Comparison of ENCODE assay signal across 8 mouse cellular contexts in genomic region chr8:106573168-106573567, GRCm38 (mm10). TPM values are rescaled to one million over a fixed set of nuclear protein-coding genes. Genes with fewer than 3 reads are reported as not detected.
DNase-seq lines count a peak whose midpoint lies in the region; ATAC-seq and TF ChIP-seq lines count a peak whose summit lies in the region.
"Not testable (repeated sequence)": the region's sequence is repeated elsewhere in the genome, so short reads cannot be mapped to it uniquely, and the experiment has no call there.

Gene Gm10073, minus strand, starts transcription at chr8:106573461.

- H3K79me2 ChIP-seq in C2C12 (ENCODE audit: control insufficient read depth, insufficient read depth) = not testable (repeated sequence)

- not testable (repeated sequence) for H3K4me3 ChIP-seq in C2C12 (ENCODE audit: insufficient read depth, poor library complexity, severe bottlenecking); intestine, postnatal 0 days (ENCODE audit: low read depth, low read length); left cerebral cortex, adult 2 months; lung, adult 2 months (replicated peaks; ENCODE audit: extremely low read depth, low read depth, low read length)
- peak within 1 kb of the TSS; percentile 9; the same call in 1 of the 2 replicates for H3K4me3 ChIP-seq in heart, embryonic 13.5 days
- H3K4me3 ChIP-seq in small intestine, adult 2 months (ENCODE audit: low read depth, low read length) = peak within 1 kb of the TSS; percentile 39

- H3K36me3 ChIP-seq in C2C12 (ENCODE audit: control insufficient read depth, insufficient read depth); heart, embryonic 13.5 days; intestine, postnatal 0 days (ENCODE audit: control insufficient read depth, insufficient read depth); small intestine, adult 2 months (ENCODE audit: control insufficient read depth, insufficient read depth, low read length): not testable (repeated sequence)

- WGBS in heart, embryonic 13.5 days = 22% methylated on average over 20 of the region's 20 CpGs
- WGBS in intestine, postnatal 0 days = 15% methylated on average over 18 of the region's 20 CpGs
- 38% methylated on average over 20 of the region's 20 CpGs for WGBS in lung, adult 2 months
- 18% methylated on average over 20 of the region's 20 CpGs for WGBS in small intestine, adult 2 months

- peak within 1 kb of the TSS; percentile 50 for H3K4me2 ChIP-seq in heart, embryonic 13.5 days
- H3K4me2 ChIP-seq in intestine, postnatal 0 days (replicated peaks; ENCODE audit: low read depth) = peak within 1 kb of the TSS; percentile 46

- not testable (repeated sequence) for H3K9ac ChIP-seq in heart, embryonic 13.5 days; intestine, postnatal 0 days (ENCODE audit: low read depth, low read length)

- not testable (repeated sequence) for TF ChIP-seq CTCF in C2C12 (IDR thresholded peaks at IDR 0.05; ENCODE audit: control insufficient read depth, insufficient read depth, insufficient read length); intestine, postnatal 0 days (IDR thresholded peaks at IDR 0.05; ENCODE audit: low read depth); left cerebral cortex, adult 2 months (IDR thresholded peaks at IDR 0.05); lung, adult 2 months (IDR thresholded peaks at IDR 0.05; ENCODE audit: insufficient read depth, low read length)
- TF ChIP-seq CTCF in small intestine, adult 2 months (IDR thresholded peaks at IDR 0.05; ENCODE audit: extremely low read depth, insufficient read length, insufficient replicate concordance, low read depth, low read length) = 0 out of 2 replicates have a peak, but pooled peaks have one; percentile 7

- H3K79me3 ChIP-seq in C2C12 (ENCODE audit: low read depth) = not testable (repeated sequence)

- not testable (repeated sequence) for ATAC-seq in heart, embryonic 13.5 days (ENCODE audit: extremely low read depth, insufficient number of reproducible peaks, low FRiP score, low TSS enrichment); intestine, postnatal 0 days

- intact Hi-C loops in left cerebral cortex, adult 2 months (cut with DNase I) = not testable (repeated sequence)

- not testable (repeated sequence) for H3K9me3 ChIP-seq in heart, embryonic 13.5 days; intestine, postnatal 0 days (ENCODE audit: control insufficient read depth)

- not testable (repeated sequence) for DNase-seq in adrenal gland, postnatal 25 days; gastrocnemius, adult 18-20 months (ENCODE audit: low spot score); left cerebral cortex, adult 2 months (ENCODE audit: extremely low spot score in 1 of 2, low spot score in 2 of 2); lung, adult 2 months

- H3K27ac ChIP-seq in heart, embryonic 13.5 days (replicated peaks); left cerebral cortex, adult 2 months: not testable (repeated sequence)
- H3K27ac ChIP-seq in intestine, postnatal 0 days (ENCODE audit: low read depth, low read length) = peak within 1 kb of the TSS; percentile 76
- H3K27ac ChIP-seq in small intestine, adult 2 months (ENCODE audit: insufficient read depth, low read depth, low read length) = peak within 1 kb of the TSS; percentile 88

- H3K27me3 ChIP-seq in C2C12 (ENCODE audit: control insufficient read depth, insufficient read depth, insufficient read length); heart, embryonic 13.5 days (replicated peaks); intestine, postnatal 0 days (replicated peaks; ENCODE audit: control insufficient read depth, insufficient read depth, low read length); small intestine, adult 2 months (ENCODE audit: control insufficient read depth, insufficient read depth, low read length): not testable (repeated sequence)

- TF ChIP-seq POLR2A in lung, adult 2 months (IDR thresholded peaks at IDR 0.05; ENCODE audit: borderline replicate concordance, extremely low read depth, low read depth, low read length); small intestine, adult 2 months (IDR thresholded peaks at IDR 0.05; ENCODE audit: low read depth, low read length): not testable (repeated sequence)

- H3K4me1 ChIP-seq in heart, embryonic 13.5 days = peaks cover 17% of the 10 kb centered on the region
- not testable (repeated sequence) for H3K4me1 ChIP-seq in intestine, postnatal 0 days (replicated peaks; ENCODE audit: control insufficient read depth, insufficient read depth, low read length); lung, adult 2 months (ENCODE audit: control insufficient read depth, insufficient read depth, low read length)
- H3K4me1 ChIP-seq in small intestine, adult 2 months (ENCODE audit: control insufficient read depth, insufficient read depth, insufficient read length, low read length) = peaks cover 20% of the 10 kb centered on the region; the same call in 1 of the 2 replicates

- not testable (repeated sequence) for H3ac ChIP-seq in C2C12 (ENCODE audit: control insufficient read depth, insufficient read length, low read depth)

RNA-seq across cellular contexts. Expression of gene Gm10073, which starts in this region (rescaled TPM):
- polyA plus RNA-seq in C2C12 (2012; fragmentation: generic; extraction: Trizol) = 107 TPM
- 101 and 113 TPM in 2 replicates for total RNA-seq in adrenal gland, postnatal 25 days (2021)
- 100 to 1,000 TPM in 1 of 2 experiments, 10 to 100 TPM in 1; 91.6 to 114 TPM for total RNA-seq in gastrocnemius, adult 18-20 months (2021)
- 6.0 and 11.9 TPM in 2 replicates for polyA plus RNA-seq in heart, embryonic 13.5 days (2015; fragmentation: Nextera tagmentation; extraction: Ambion mirVana)
- 8.8 and 9.2 TPM in 2 replicates for polyA plus RNA-seq in intestine, postnatal 0 days (2015; fragmentation: Nextera tagmentation; extraction: Ambion mirVana)
- 10 to 100 TPM; 76.6 to 90.7 TPM for total RNA-seq in left cerebral cortex, adult 2 months (2021)
- 21.8 and 38.0 TPM in 2 replicates for polyA plus RNA-seq in lung, adult 2 months (2012; rRNA removed)
- 78.0 and 81.0 TPM in 2 replicates for polyA plus RNA-seq in small intestine, adult 2 months (2012; rRNA removed)
